ENCODE assay signal across 24 mouse cellular contexts in genomic region chr4:95868348-95868747, GRCm38 (mm10).
DNase-seq lines count a peak whose midpoint lies in the region; ATAC-seq and TF ChIP-seq lines count a peak whose summit lies in the region.
"Had no signal": no experiment of that assay in that cellular context is flagged by ENCODE, and none has a peak within 500 bp of the region (broad histone marks: within the 10 kb centered on the region; RNA-seq: fewer than 3 reads in every experiment).

No protein-coding gene starts in this region.

- H3K27ac ChIP-seq in heart, adult 2 months = no peak overlapping the region
- H3K27ac ChIP-seq in liver, postnatal 0 days (ENCODE audit: low read depth) = no peak overlapping the region
- H3K27ac ChIP-seq in liver, embryonic 11.5 days (ENCODE audit: low read depth, low read length) = no peak overlapping the region
- no peak overlapping the region for H3K27ac ChIP-seq in CH12.LX (ENCODE audit: insufficient read depth, low read depth)
- H3K27ac ChIP-seq: embryonic facial prominence, embryonic 13.5 days; forebrain, embryonic 12.5 days; hindbrain, embryonic 12.5 days had no signal

- TF ChIP-seq EP300 in heart, adult 2 months (IDR thresholded peaks at IDR 0.05; ENCODE audit: insufficient read depth, low read depth, low read length) = no peak
- TF ChIP-seq EP300 in liver, postnatal 0 days (IDR thresholded peaks at IDR 0.05; ENCODE audit: low read depth) = no peak
- TF ChIP-seq EP300 in CH12.LX (IDR thresholded peaks at IDR 0.05; ENCODE audit: low read length) = no peak

- intact Hi-C loops in heart, adult 2 months (cut with DNase I) = no loop called here
- intact Hi-C loops in heart, postnatal 14 days (cut with DNase I) = loop anchor here (5.0 kb wide), 2 partner anchors 706 to 821 kb away; no protein-coding TSS in a partner anchor

- no peak overlapping the region for H3K4me2 ChIP-seq in liver, postnatal 0 days (ENCODE audit: low read depth, low read length)
- H3K4me2 ChIP-seq in liver, embryonic 11.5 days = no peak overlapping the region
- H3K4me2 ChIP-seq in CH12.LX (ENCODE audit: insufficient read depth, low read depth, poor library complexity, severe bottlenecking) = no peak overlapping the region
- H3K4me2 ChIP-seq: embryonic facial prominence, embryonic 13.5 days; forebrain, embryonic 12.5 days; heart, embryonic 12.5 days; hindbrain, embryonic 12.5 days had no signal

- dilution Hi-C loops in CH12.LX (cut with MboI; ENCODE audit: extremely low pct_ligation_motif_present, extremely low pct_unique_long_range_greater_than_20kb, low sequenced_read_pairs) = no loop called here

- peak; percentile 27 for TF ChIP-seq CTCF in heart, adult 2 months (IDR thresholded peaks at IDR 0.05)
- TF ChIP-seq CTCF in liver, postnatal 0 days (IDR thresholded peaks at IDR 0.05; ENCODE audit: low read depth) = peak; percentile 39
- TF ChIP-seq CTCF in CH12.LX (conservative IDR thresholded peaks at IDR 0.05 in 1 of 2, IDR thresholded peaks at IDR 0.05 in 1 of 2; ENCODE audit: low read depth in 2 of 2, low read length in 2 of 2) = peak in 1 of 2 experiments; percentile 41; a peak in 2 of 4 replicates

- no peak overlapping the region for H3K4me3 ChIP-seq in heart, adult 2 months
- no peak overlapping the region for H3K4me3 ChIP-seq in liver, postnatal 0 days (ENCODE audit: low read depth, low read length)
- no peak overlapping the region for H3K4me3 ChIP-seq in liver, embryonic 11.5 days (ENCODE audit: low read depth, low read length)
- no peak overlapping the region for H3K4me3 ChIP-seq in CH12.LX (replicated peaks in 1 of 3; ENCODE audit: low read depth in 2 of 3, low read length in 2 of 3, poor library complexity in 1 of 3)
- H3K4me3 ChIP-seq: embryonic facial prominence, embryonic 13.5 days; forebrain, embryonic 12.5 days; heart, embryonic 12.5 days; hindbrain, embryonic 12.5 days had no signal

- ATAC-seq in liver, postnatal 0 days = no peak
- no peak for ATAC-seq in liver, embryonic 11.5 days (replicated peaks; ENCODE audit: low FRiP score)
- ATAC-seq: activated CD4-positive, CD25-positive, alpha-beta regulatory T cell, adult 4 months; CD4-positive, CD25-positive, alpha-beta regulatory T cell, adult 4 months; forebrain, postnatal 0 days; hindbrain, embryonic 16.5 days; inflammation-experienced regulatory T-cells, adult 6 months had no signal

- H3K9me3 ChIP-seq in liver, postnatal 0 days (ENCODE audit: low read length) = no peaks in the 10 kb centered on the region
- H3K9me3 ChIP-seq in liver, embryonic 11.5 days (ENCODE audit: control insufficient read depth, low read length) = no peaks in the 10 kb centered on the region
- H3K9me3 ChIP-seq in CH12.LX (replicated peaks; ENCODE audit: low read length) = no peaks in the 10 kb centered on the region
- H3K9me3 ChIP-seq: embryonic facial prominence, embryonic 13.5 days; forebrain, embryonic 12.5 days; heart, embryonic 12.5 days; hindbrain, embryonic 12.5 days had no signal

- H3K27me3 ChIP-seq in heart, adult 2 months (ENCODE audit: control insufficient read depth, insufficient read depth, low read length) = no peaks in the 10 kb centered on the region
- H3K27me3 ChIP-seq in liver, postnatal 0 days (ENCODE audit: insufficient read depth, low read length) = no peaks in the 10 kb centered on the region
- H3K27me3 ChIP-seq in liver, embryonic 11.5 days (replicated peaks; ENCODE audit: control insufficient read depth, insufficient read depth, low read length) = no peaks in the 10 kb centered on the region
- H3K27me3 ChIP-seq in CH12.LX (replicated peaks) = no peaks in the 10 kb centered on the region
- H3K27me3 ChIP-seq: embryonic facial prominence, embryonic 13.5 days; forebrain, embryonic 12.5 days; heart, embryonic 12.5 days; hindbrain, embryonic 12.5 days had no signal

- 78% methylated on average over 6 of the region's 6 CpGs for WGBS in heart, adult 2 months
- 59% methylated on average over 6 of the region's 6 CpGs for WGBS in liver, postnatal 0 days (ENCODE audit: insufficient replicate concordance)
- 76% methylated on average over 6 of the region's 6 CpGs for WGBS in liver, embryonic 11.5 days

- H3K4me1 ChIP-seq in heart, adult 2 months (ENCODE audit: control insufficient read depth, insufficient read depth, low read length) = peaks cover 1% of the 10 kb centered on the region
- peaks cover 2% of the 10 kb centered on the region; the same call in 1 of the 2 replicates for H3K4me1 ChIP-seq in liver, postnatal 0 days (ENCODE audit: insufficient read depth)
- no peaks in the 10 kb centered on the region; the same call in 1 of the 2 replicates for H3K4me1 ChIP-seq in liver, embryonic 11.5 days (replicated peaks; ENCODE audit: control insufficient read depth, insufficient read depth, low read length)
- no peaks in the 10 kb centered on the region for H3K4me1 ChIP-seq in CH12.LX (ENCODE audit: control insufficient read depth in 1 of 2, insufficient read depth in 2 of 2)
- H3K4me1 ChIP-seq: hindbrain, embryonic 12.5 days had no signal

- in situ Hi-C loops in CH12.LX (cut with MboI; ENCODE audit: low pct_ligation_motif_present, low pct_unique_long_range_greater_than_20kb, low sequenced_read_pairs) = loop anchor here (5.0 to 25.0 kb wide), 2 partner anchors 306 to 816 kb away; partner anchors contain the start of genes Fggy and Jun

- no peaks in the 10 kb centered on the region for H3K36me3 ChIP-seq in heart, adult 2 months (ENCODE audit: control insufficient read depth, insufficient read depth, low read length)
- H3K36me3 ChIP-seq in liver, postnatal 0 days (replicated peaks; ENCODE audit: insufficient read depth, low read length) = no peaks in the 10 kb centered on the region
- no peaks in the 10 kb centered on the region for H3K36me3 ChIP-seq in liver, embryonic 11.5 days (ENCODE audit: control insufficient read depth, insufficient read depth, low read length)
- no peaks in the 10 kb centered on the region for H3K36me3 ChIP-seq in CH12.LX (replicated peaks in 1 of 2; ENCODE audit: control insufficient read depth in 1 of 2, insufficient read depth in 1 of 2, low read length in 1 of 2)
- H3K36me3 ChIP-seq: embryonic facial prominence, embryonic 13.5 days; forebrain, embryonic 12.5 days; heart, embryonic 12.5 days; hindbrain, embryonic 12.5 days had no signal

- DNase-seq in heart, adult 2 months = no peak
- no peak for DNase-seq in heart, postnatal 14 days
- no peak for DNase-seq in liver, postnatal 0 days
- no peak for DNase-seq in liver, embryonic 11.5 days (ENCODE audit: low spot score)
- DNase-seq in 416B (ENCODE audit: low read depth) = peak; percentile 15
- no peak for DNase-seq in CH12.LX (ENCODE audit: extremely low read depth)
- no peak for DNase-seq in cerebellum, adult 18-20 months
- DNase-seq in frontal cortex, postnatal 10 days (ENCODE audit: low spot score in 2 of 2) = no peak
- DNase-seq: adrenal gland, adult 2 months; adrenal gland, postnatal 25 days; B cell, adult 2 months; cerebellum, adult 8-10 months; cerebellum, postnatal 14 days; embryo, embryonic 11 days; forebrain, postnatal 0 days; heart, postnatal 4 days had no signal

- peak; percentile 41 for TF ChIP-seq RAD21 in CH12.LX (IDR thresholded peaks at IDR 0.05; ENCODE audit: low read depth, low read length)

- H3K79me2 ChIP-seq in heart, adult 2 months (replicated peaks; ENCODE audit: control insufficient read depth, insufficient read depth, low read length) = no peaks in the 10 kb centered on the region
- no peaks in the 10 kb centered on the region for H3K79me2 ChIP-seq in CH12.LX (replicated peaks; ENCODE audit: control insufficient read depth, extremely low read depth, insufficient read depth, poor library complexity, severe bottlenecking)

- no peak overlapping the region for H3K9ac ChIP-seq in heart, adult 2 months (ENCODE audit: low read depth, low read length)
- H3K9ac ChIP-seq in liver, postnatal 0 days (replicated peaks) = no peak overlapping the region
- H3K9ac ChIP-seq in liver, embryonic 11.5 days (ENCODE audit: low read depth, low read length) = no peak overlapping the region
- H3K9ac ChIP-seq in CH12.LX (ENCODE audit: insufficient read depth, low read depth) = no peak overlapping the region
- H3K9ac ChIP-seq: embryonic facial prominence, embryonic 13.5 days; forebrain, embryonic 12.5 days; forebrain, postnatal 0 days; heart, embryonic 12.5 days; hindbrain, embryonic 12.5 days had no signal

- no peak for TF ChIP-seq POLR2A in heart, adult 2 months (IDR thresholded peaks at IDR 0.05; ENCODE audit: insufficient read depth, low read depth, low read length)
- TF ChIP-seq POLR2A in CH12.LX (IDR thresholded peaks at IDR 0.05; ENCODE audit: low read depth, low read length) = no peak

TF ChIP-seq in CH12.LX, 34 proteins besides CTCF, POLR2A, EP300 and RAD21:
- TF ChIP-seq ELF1 (IDR thresholded peaks at IDR 0.05; ENCODE audit: low read depth, low read length) (no peak), SMC3 (IDR thresholded peaks at IDR 0.05; ENCODE audit: low read depth, low read length) (peak; percentile 42)
TF ChIP-seq in CH12.LX: peak in this region for 1.
